Mouse (Mus musculus) midbrain, embryonic 15.5 days (tissue): ENCODE data around the gene Ndufs7. TPM values are rescaled to one million over a fixed set of nuclear protein-coding genes. Genes with fewer than 3 reads are reported as not detected.
"Not testable (repeated sequence)": the region's sequence is repeated elsewhere in the genome, so short reads cannot be mapped to it uniquely, and the experiment has no call there.

Experiments
- ATAC-seq: fragments of 200-750 bp; cut with Nextera tagmentation; replicated peaks from 2 replicates; pipeline ENCODE4 v1.8.0; 2017; ENCODE audit warnings: moderate TSS enrichment
- H3K27ac ChIP-seq: fragments of 300-500 bp; sonication (generic); 2 replicates; pipeline ENCODE4 v1.5.1; 2015; ENCODE audit warnings: mild to moderate bottlenecking, inconsistent platforms
- H3K27me3 ChIP-seq: fragments of 300-500 bp; sonication (generic); replicated peaks from 2 replicates; pipeline ENCODE4 v1.6.1; 2015; ENCODE audit warnings: inconsistent platforms
- H3K36me3 ChIP-seq: fragments of 300-500 bp; sonication (generic); replicated peaks from 2 replicates; pipeline ENCODE4 v1.6.1; 2015; ENCODE audit warnings: inconsistent platforms
- H3K4me1 ChIP-seq: fragments of 300-500 bp; sonication (generic); 2 replicates; pipeline ENCODE4 v1.6.1; 2015; ENCODE audit warnings: inconsistent platforms
- H3K4me2 ChIP-seq: fragments of 300-500 bp; sonication (generic); 2 replicates; pipeline ENCODE4 v1.6.1; 2015; ENCODE audit warnings: inconsistent platforms, mild to moderate bottlenecking, moderate library complexity
- H3K4me3 ChIP-seq: fragments of 300-500 bp; sonication (generic); 2 replicates; pipeline ENCODE4 v1.5.1; 2015; ENCODE audit warnings: mild to moderate bottlenecking, inconsistent platforms
- H3K9ac ChIP-seq: fragments of 300-500 bp; sonication (generic); 2 replicates; pipeline ENCODE4 v1.6.1; 2015; ENCODE audit warnings: mild to moderate bottlenecking, inconsistent platforms
- H3K9me3 ChIP-seq: fragments of 300-500 bp; sonication (generic); 2 replicates; pipeline ENCODE4 v1.6.1; 2016; ENCODE audit warnings: inconsistent platforms
- WGBS: fragments of 180-500 bp; shearing (Covaris S2); methylation state at CpG from one replicate; pipeline ENCODE4 v1.1.7; 2015; ENCODE audit warnings: mixed read lengths; 5-methylcytosine and 5-hydroxymethylcytosine counted together
- polyA plus RNA-seq: library from polyadenylated mRNA; unstranded; fragments of >200 nt; fragmentation: Nextera tagmentation; extraction: Ambion mirVana; gene quantifications from 2 replicates; pipeline ENCODE4 v1.2.1, GENCODE M21; 2015

Ndufs7 gene
- 290 and 305 TPM in 2 replicates for polyA plus RNA-seq

GRCm38 (mm10) chr10:80248971-80249640 lies at the start of gene Ndufs7:
Ndufs7 (plus strand) TSS chr10:80249121.
- no peaks in the 10 kb centered on the region for H3K36me3 ChIP-seq
- WGBS: under 1% methylated on average over 53 of the region's 53 CpGs
- H3K9ac ChIP-seq: peak within 1 kb of the TSS; percentile 73
- H3K4me2 ChIP-seq: peak within 1 kb of the TSS; percentile 95
- no peaks in the 10 kb centered on the region for H3K9me3 ChIP-seq
- peak; percentile 93 for ATAC-seq
- H3K4me1 ChIP-seq: peaks cover 31% of the 10 kb centered on the region
- H3K27me3 ChIP-seq: no peaks in the 10 kb centered on the region
- H3K4me3 ChIP-seq: peak within 1 kb of the TSS; percentile 78
- H3K27ac ChIP-seq: peak within 1 kb of the TSS; percentile 89

GRCm38 (mm10) chr10:80199440-80200008 lies 49.4 kb upstream of the Ndufs7 start:
- no peaks in the 10 kb centered on the region for H3K9me3 ChIP-seq
- H3K4me3 ChIP-seq: no peak overlapping the region
- no peak overlapping the region for H3K9ac ChIP-seq
- H3K27me3 ChIP-seq: no peaks in the 10 kb centered on the region
- no peak overlapping the region for H3K27ac ChIP-seq
- WGBS: 39% methylated on average over 3 of the region's 3 CpGs
- no peak overlapping the region for H3K4me2 ChIP-seq
- ATAC-seq: peak; percentile 59
- H3K36me3 ChIP-seq: no peaks in the 10 kb centered on the region
- H3K4me1 ChIP-seq: peaks cover 8% of the 10 kb centered on the region

GRCm38 (mm10) chr10:80200485-80200884 lies 48.4 kb upstream of the Ndufs7 start:
- Histone ChIP-seq H3K9me3 (no peaks in the 10 kb centered on the region), H3K27ac (0 out of 2 replicates have a peak overlapping the region, but pooled peaks have one; percentile 7)
- no peak for ATAC-seq

GRCm38 (mm10) chr10:80204055-80204454 lies 44.9 kb upstream of the Ndufs7 start:
- no peak overlapping the region for H3K4me3 ChIP-seq
- H3K27ac ChIP-seq: 0 out of 2 replicates have a peak overlapping the region, but pooled peaks have one; percentile 29
- no peak for ATAC-seq
- no peaks in the 10 kb centered on the region for H3K27me3 ChIP-seq
- 7% methylated on average over 7 of the region's 7 CpGs for WGBS
- H3K36me3 ChIP-seq: no peaks in the 10 kb centered on the region
- H3K9me3 ChIP-seq: no peaks in the 10 kb centered on the region
- no peak overlapping the region for H3K9ac ChIP-seq
- peaks cover 31% of the 10 kb centered on the region for H3K4me1 ChIP-seq
- no peak overlapping the region for H3K4me2 ChIP-seq

More at GRCm38 (mm10) chr10:80200485-80200884, 48.4 kb upstream of the Ndufs7 start:
- Histone ChIP-seq H3K36me3 (no peaks in the 10 kb centered on the region), H3K9ac (no peak overlapping the region; the same call in 1 of the 2 replicates), H3K27me3 (no peaks in the 10 kb centered on the region), H3K4me2 (no peak overlapping the region), H3K4me1 (peaks cover 8% of the 10 kb centered on the region), H3K4me3 (no peak overlapping the region)
- WGBS: 39% methylated on average over 6 of the region's 6 CpGs

DNA sequence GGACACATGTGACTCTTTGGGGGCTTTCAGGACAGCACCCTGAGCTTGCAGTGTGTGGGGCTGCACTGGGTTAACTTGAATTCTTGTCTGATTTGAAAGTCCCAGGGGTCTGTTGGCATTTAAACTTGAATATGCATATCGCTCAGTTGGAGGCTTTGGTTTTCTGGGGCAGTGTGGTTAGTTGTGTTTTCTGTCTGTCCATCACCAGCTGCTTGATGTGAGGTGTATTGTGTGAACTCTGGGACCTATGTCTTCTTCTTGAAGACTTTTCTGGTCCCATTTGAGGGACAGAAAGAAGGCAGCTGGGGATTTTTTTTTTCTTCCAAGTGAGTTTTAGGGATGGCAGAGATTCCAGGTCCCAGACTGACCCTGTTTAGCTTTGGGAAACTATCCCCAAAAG lies 41.7 kb upstream of the Ndufs7 start:
- ATAC-seq: no peak
- no peaks in the 10 kb centered on the region for H3K27me3 ChIP-seq
- peaks cover 32% of the 10 kb centered on the region for H3K4me1 ChIP-seq
- no peaks in the 10 kb centered on the region for H3K9me3 ChIP-seq
- 37% methylated on average over 1 of the region's 1 CpGs for WGBS
- H3K27ac ChIP-seq: peak overlapping the region; percentile 88; the same call in 1 of the 2 replicates
- H3K4me2 ChIP-seq: no peak overlapping the region
- no peaks in the 10 kb centered on the region for H3K36me3 ChIP-seq
- H3K9ac ChIP-seq: no peak overlapping the region
- H3K4me3 ChIP-seq: no peak overlapping the region

DNA sequence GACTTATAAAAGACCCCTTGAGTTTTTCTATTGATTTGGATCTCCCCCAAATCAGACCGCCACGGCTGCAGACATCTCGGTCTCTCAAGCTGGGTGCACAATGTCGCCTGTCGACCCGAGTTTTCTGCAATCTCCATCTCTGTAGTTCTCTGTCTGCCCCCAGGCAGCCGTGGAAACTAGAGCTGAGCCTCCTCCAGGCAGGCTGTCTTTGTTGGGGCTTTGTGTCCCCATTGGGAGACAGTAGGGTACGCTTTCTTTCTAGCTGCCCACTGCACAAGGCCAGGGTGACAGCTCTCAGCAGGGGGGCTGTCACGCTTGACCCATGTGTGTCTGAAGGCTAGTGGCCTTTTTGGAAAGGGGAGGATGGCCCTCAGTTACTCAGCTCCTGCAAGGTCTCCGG lies 41.2 kb upstream of the Ndufs7 start:
- peak; percentile 21; the same call in 1 of the 2 replicates for ATAC-seq
- peak overlapping the region; percentile 88; the same call in 1 of the 2 replicates for H3K27ac ChIP-seq
- H3K27me3 ChIP-seq: no peaks in the 10 kb centered on the region
- peaks cover 32% of the 10 kb centered on the region for H3K4me1 ChIP-seq
- H3K9me3 ChIP-seq: no peaks in the 10 kb centered on the region
- no peaks in the 10 kb centered on the region for H3K36me3 ChIP-seq
- 21% methylated on average over 10 of the region's 10 CpGs for WGBS
- H3K4me2 ChIP-seq: no peak overlapping the region
- no peak overlapping the region for H3K4me3 ChIP-seq
- no peak overlapping the region for H3K9ac ChIP-seq

GRCm38 (mm10) chr10:80208248-80208647 lies 40.7 kb upstream of the Ndufs7 start:
- peak overlapping the region; percentile 44; the same call in 1 of the 2 replicates for H3K4me2 ChIP-seq
- H3K27ac ChIP-seq: peak overlapping the region; percentile 88; the same call in 1 of the 2 replicates
- H3K36me3 ChIP-seq: no peaks in the 10 kb centered on the region
- no peaks in the 10 kb centered on the region for H3K9me3 ChIP-seq
- WGBS: 48% methylated on average over 4 of the region's 4 CpGs
- ATAC-seq: no peak
- H3K27me3 ChIP-seq: no peaks in the 10 kb centered on the region
- peaks cover 32% of the 10 kb centered on the region for H3K4me1 ChIP-seq
- no peak overlapping the region for H3K9ac ChIP-seq
- H3K4me3 ChIP-seq: no peak overlapping the region

- H3K27me3 ChIP-seq: no peaks in the 10 kb centered on the region
- no peaks in the 10 kb centered on the region for H3K36me3 ChIP-seq
- H3K27ac ChIP-seq: peak overlapping the region; percentile 88
- 5% methylated on average over 24 of the region's 24 CpGs for WGBS
- peak overlapping the region; percentile 12; the same call in 1 of the 2 replicates for H3K4me3 ChIP-seq
- peak; percentile 68 for ATAC-seq
- H3K4me2 ChIP-seq: peak overlapping the region; percentile 44
- peak overlapping the region; percentile 35 for H3K9ac ChIP-seq
- H3K9me3 ChIP-seq: no peaks in the 10 kb centered on the region
- H3K4me1 ChIP-seq: peaks cover 30% of the 10 kb centered on the region
Measured at GRCm38 (mm10) chr10:80208841-80209371, 40.0 kb upstream of the Ndufs7 start.

DNA sequence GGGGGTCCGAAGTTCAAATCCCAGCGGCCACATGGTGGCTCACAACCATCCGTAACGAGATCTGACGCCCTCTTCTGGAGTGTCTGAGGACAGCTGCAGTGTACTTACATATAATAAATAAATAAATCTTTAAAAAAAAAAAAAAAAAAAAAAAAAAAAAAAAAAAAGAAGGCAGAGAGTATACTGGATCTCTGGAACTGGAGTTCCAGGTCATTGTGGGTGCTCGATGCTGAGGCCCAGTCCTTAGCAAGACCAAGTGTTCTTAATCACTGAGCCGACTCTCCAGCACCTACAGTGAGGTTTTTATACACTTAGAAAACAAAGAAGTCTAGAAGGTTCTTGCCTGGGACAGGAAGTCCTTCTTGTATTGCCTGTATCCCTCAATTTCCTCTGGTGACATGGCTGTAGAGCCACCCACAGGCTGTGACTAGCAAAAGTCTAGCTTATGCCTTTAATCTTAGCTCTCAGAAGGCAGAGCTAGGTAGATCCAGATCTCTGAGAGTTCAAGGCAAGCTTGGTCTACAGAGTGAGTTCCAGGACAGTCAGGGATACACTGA lies 37.3 kb upstream of the Ndufs7 start:
- H3K4me1 ChIP-seq: peaks cover 37% of the 10 kb centered on the region
- not testable (repeated sequence) for H3K4me2 ChIP-seq, H3K36me3 ChIP-seq, H3K27ac ChIP-seq, H3K4me3 ChIP-seq, H3K27me3 ChIP-seq, H3K9ac ChIP-seq, ATAC-seq, H3K9me3 ChIP-seq
- 72% methylated on average over 7 of the region's 7 CpGs for WGBS

DNA sequence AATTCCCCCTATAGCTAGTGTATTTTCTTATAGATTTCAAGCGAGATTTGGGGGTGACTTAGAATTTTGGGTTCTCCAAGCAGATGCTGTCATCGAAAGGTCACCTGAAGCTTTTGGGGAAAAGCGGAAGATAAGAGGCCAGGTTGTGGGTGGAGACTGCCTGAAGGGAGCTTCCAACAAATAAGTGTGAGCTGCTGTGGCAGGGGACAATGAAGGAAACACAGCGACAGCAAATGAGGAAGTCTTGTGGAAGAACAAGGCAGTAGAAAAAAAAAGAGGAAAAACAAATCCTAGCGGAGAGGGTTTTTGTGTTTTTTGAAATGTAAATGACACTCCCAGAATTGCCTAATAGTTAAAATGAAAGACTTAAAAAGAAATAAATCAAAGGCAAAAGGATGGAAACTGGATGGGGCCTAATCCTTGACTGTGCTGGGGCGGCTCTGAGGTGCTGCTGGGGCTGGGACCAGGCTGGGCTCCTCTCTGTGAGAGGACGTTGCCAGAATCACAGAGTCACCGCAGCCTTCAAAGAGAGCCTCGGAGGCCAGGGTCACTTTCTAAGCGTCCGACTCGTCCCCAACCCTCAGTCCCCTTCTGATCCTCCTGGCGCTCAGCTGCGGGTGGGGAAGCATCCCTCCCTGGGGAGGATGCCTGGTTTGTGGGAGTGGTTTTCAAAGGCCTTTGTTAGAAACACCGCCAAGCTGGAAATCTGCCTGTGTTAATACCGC lies 33.7 kb upstream of the Ndufs7 start:
- H3K27me3 ChIP-seq: no peaks in the 10 kb centered on the region
- peak; percentile 60 for ATAC-seq
- H3K36me3 ChIP-seq: no peaks in the 10 kb centered on the region
- 11% methylated on average over 16 of the region's 16 CpGs for WGBS
- H3K4me2 ChIP-seq: no peak overlapping the region
- H3K4me1 ChIP-seq: peaks cover 10% of the 10 kb centered on the region
- H3K27ac ChIP-seq: peak overlapping the region; percentile 68
- H3K9me3 ChIP-seq: no peaks in the 10 kb centered on the region
- peak overlapping the region; percentile 22; the same call in 1 of the 2 replicates for H3K9ac ChIP-seq
- no peak overlapping the region for H3K4me3 ChIP-seq

GRCm38 (mm10) chr10:80220676-80221075 lies 28.2 kb upstream of the Ndufs7 start:
- Histone ChIP-seq H3K4me3 (no peak overlapping the region), H3K9me3 (no peaks in the 10 kb centered on the region), H3K27me3 (no peaks in the 10 kb centered on the region), H3K4me2 (no peak overlapping the region), H3K27ac (no peak overlapping the region), H3K9ac (no peak overlapping the region), H3K36me3 (no peaks in the 10 kb centered on the region), H3K4me1 (peaks cover 4% of the 10 kb centered on the region)
- ATAC-seq: no peak
- WGBS: 44% methylated on average over 6 of the region's 9 CpGs

DNA sequence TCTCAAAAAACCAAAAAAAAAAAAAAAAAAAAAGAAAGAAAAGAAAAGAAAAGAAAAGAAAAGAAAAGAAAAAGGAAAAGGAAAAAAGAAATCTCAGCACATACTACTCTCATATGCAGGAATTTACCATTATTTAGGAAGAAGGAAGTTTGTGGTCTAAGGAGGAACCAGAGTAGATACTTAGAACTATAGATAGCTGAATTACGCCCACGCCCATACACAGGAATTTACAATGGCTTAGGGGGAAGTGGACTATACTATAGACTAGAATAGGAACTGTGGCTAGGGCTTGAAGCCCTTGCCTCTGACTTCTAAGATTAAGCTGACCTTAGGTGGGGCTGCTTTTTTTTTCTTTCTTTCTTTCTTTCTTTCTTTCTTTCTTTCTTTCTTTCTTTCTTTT lies 25.8 kb upstream of the Ndufs7 start:
- H3K9ac ChIP-seq, H3K4me3 ChIP-seq, H3K4me2 ChIP-seq, H3K27ac ChIP-seq, ATAC-seq, H3K27me3 ChIP-seq, H3K36me3 ChIP-seq, H3K9me3 ChIP-seq: not testable (repeated sequence)
- WGBS: 94% methylated on average over 2 of the region's 2 CpGs
- H3K4me1 ChIP-seq: peaks cover 21% of the 10 kb centered on the region
